8 mouse cellular contexts compared by ENCODE assay signal in the genomic region with DNA sequence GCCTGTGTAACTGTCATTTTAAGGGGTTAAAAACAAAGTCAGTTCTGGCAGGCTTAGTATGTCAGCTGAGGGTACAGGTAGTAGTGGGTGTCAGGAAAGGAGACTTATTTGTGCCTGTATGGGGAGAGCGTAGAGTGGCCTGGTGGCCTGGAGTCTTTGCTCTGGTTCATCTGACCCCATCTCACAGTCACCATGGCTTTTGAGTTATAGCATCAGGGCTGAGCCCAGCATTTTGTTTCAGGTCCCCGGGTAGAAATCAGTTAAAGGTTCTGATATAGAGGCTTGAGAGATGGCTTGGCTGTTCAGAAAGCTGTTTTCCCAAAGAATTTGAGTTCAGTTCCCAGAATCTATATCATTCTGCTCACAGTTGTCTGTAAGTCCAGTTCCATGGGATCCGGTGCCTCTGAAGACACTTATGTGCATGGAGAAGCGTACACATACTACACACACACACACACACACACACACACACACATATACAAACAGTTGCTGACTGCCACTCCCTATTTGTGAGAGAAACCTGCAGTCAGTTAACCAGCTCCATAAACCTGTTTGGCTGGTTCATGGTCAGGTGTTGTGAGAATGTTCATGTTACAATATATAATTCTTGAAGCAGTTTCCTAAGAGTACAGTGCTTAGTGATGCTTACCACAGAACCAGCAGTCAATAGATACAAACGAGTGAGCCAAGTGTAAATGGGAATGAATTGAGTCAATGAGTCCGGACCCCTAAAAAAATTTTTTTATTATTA. TPM values are rescaled to one million over a fixed set of nuclear protein-coding genes. Genes with fewer than 3 reads are reported as not detected.
DNase-seq lines count a peak whose midpoint lies in the region; ATAC-seq and TF ChIP-seq lines count a peak whose summit lies in the region.

No protein-coding gene starts in this region.

- TF ChIP-seq CTCF in liver, embryonic 14.5 days (IDR thresholded peaks at IDR 0.05; ENCODE audit: low read depth) = no peak

- H3K9ac ChIP-seq in hindbrain, embryonic 12.5 days = peak overlapping the region; percentile 49
- H3K9ac ChIP-seq in liver, embryonic 14.5 days (replicated peaks) = peak overlapping the region; percentile 91

- ATAC-seq in hindbrain, embryonic 12.5 days (ENCODE audit: low FRiP score) = peak; percentile 55
- peak; percentile 6; the same call in 1 of the 2 replicates for ATAC-seq in liver, embryonic 14.5 days (ENCODE audit: insufficient read depth)

- H3K9me3 ChIP-seq in hindbrain, embryonic 12.5 days (replicated peaks) = no peaks in the 10 kb centered on the region
- no peaks in the 10 kb centered on the region for H3K9me3 ChIP-seq in liver, embryonic 14.5 days (ENCODE audit: control insufficient read depth, low read length)

- H3K36me3 ChIP-seq in hindbrain, embryonic 12.5 days = no peaks in the 10 kb centered on the region
- no peaks in the 10 kb centered on the region for H3K36me3 ChIP-seq in liver, embryonic 14.5 days (replicated peaks; ENCODE audit: control insufficient read depth, insufficient read depth, low read depth)

- peaks cover 24% of the 10 kb centered on the region for H3K4me1 ChIP-seq in hindbrain, embryonic 12.5 days
- peaks cover 9 to 23% of the 10 kb centered on the region in 2 experiments for H3K4me1 ChIP-seq in liver, embryonic 14.5 days (replicated peaks; ENCODE audit: control insufficient read depth in 2 of 2, insufficient read depth in 2 of 2, low read length in 1 of 2)

- H3K27ac ChIP-seq in hindbrain, embryonic 12.5 days = peak overlapping the region; percentile 52; the same call in 1 of the 2 replicates
- H3K27ac ChIP-seq in liver, embryonic 14.5 days = peak overlapping the region; percentile 70

- WGBS in hindbrain, embryonic 12.5 days = 59% methylated on average over 6 of the region's 6 CpGs
- 51% methylated on average over 6 of the region's 6 CpGs for WGBS in liver, embryonic 14.5 days (ENCODE audit: insufficient replicate concordance)

- no peaks in the 10 kb centered on the region for H3K27me3 ChIP-seq in hindbrain, embryonic 12.5 days
- H3K27me3 ChIP-seq in liver, embryonic 14.5 days (ENCODE audit: control insufficient read depth, insufficient read depth, low read length) = no peaks in the 10 kb centered on the region

- peak; percentile 53 for DNase-seq in 416B (ENCODE audit: low read depth)
- peak; percentile 15 for DNase-seq in Muller cell, postnatal 12 days (ENCODE audit: inconsistent ontology term)
- DNase-seq in liver, embryonic 14.5 days (ENCODE audit: low read depth in 3 of 3, low spot score in 3 of 3) = no peak
- no peak for DNase-seq in right cerebral cortex, postnatal 4 days
- DNase-seq in thymus, postnatal 36 days = no peak
- no peak for DNase-seq in cerebellum, postnatal 4 days (ENCODE audit: low spot score in 2 of 2)
- no peak for DNase-seq in frontal cortex, postnatal 36 days (ENCODE audit: low spot score in 2 of 2)

- H3K4me2 ChIP-seq in hindbrain, embryonic 12.5 days (replicated peaks) = peak overlapping the region; percentile 73
- peak overlapping the region; percentile 84 for H3K4me2 ChIP-seq in liver, embryonic 14.5 days (ENCODE audit: low read depth)

- no peak for TF ChIP-seq EP300 in liver, embryonic 14.5 days (IDR thresholded peaks at IDR 0.05; ENCODE audit: low read depth)

- peak overlapping the region; percentile 90 for H3K4me3 ChIP-seq in hindbrain, embryonic 12.5 days
- peak overlapping the region; percentile 72 to 74 for H3K4me3 ChIP-seq in liver, embryonic 14.5 days (ENCODE audit: insufficient read depth in 1 of 2, low read depth in 2 of 2, low read length in 2 of 2)

RNA-seq across cellular contexts. Expression of a gene that starts 0.5 kb away (rescaled TPM):
- 72.5 and 76.9 TPM in 2 replicates for polyA plus RNA-seq in hindbrain, embryonic 12.5 days (2016; fragmentation: Nextera tagmentation; extraction: Ambion mirVana)
- polyA plus RNA-seq in liver, embryonic 14.5 days (2012; rRNA removed) = 26.1 and 27.4 TPM in 2 replicates
- 57.7 and 58.1 TPM in 2 replicates for polyA plus RNA-seq in liver, embryonic 14.5 days (2014; fragmentation: Nextera tagmentation; extraction: Ambion mirVana)

RNA-seq across cellular contexts. Expression of a gene that starts 4.1 kb away (rescaled TPM):
- polyA plus RNA-seq in hindbrain, embryonic 12.5 days (2016; fragmentation: Nextera tagmentation; extraction: Ambion mirVana) = 102 and 105 TPM in 2 replicates
- polyA plus RNA-seq in liver, embryonic 14.5 days (2012; rRNA removed) = 46.2 and 47.9 TPM in 2 replicates
- polyA plus RNA-seq in liver, embryonic 14.5 days (2014; fragmentation: Nextera tagmentation; extraction: Ambion mirVana) = 84.7 and 87.3 TPM in 2 replicates

RNA-seq across cellular contexts. Expression of a gene that starts 30.1 kb away (rescaled TPM):
- polyA plus RNA-seq in hindbrain, embryonic 12.5 days (2016; fragmentation: Nextera tagmentation; extraction: Ambion mirVana) = 6.0 and 6.1 TPM in 2 replicates
- 0.06 and 0.12 TPM in 2 replicates for polyA plus RNA-seq in liver, embryonic 14.5 days (2012; rRNA removed)
- 0.16 and 0.28 TPM in 2 replicates for polyA plus RNA-seq in liver, embryonic 14.5 days (2014; fragmentation: Nextera tagmentation; extraction: Ambion mirVana)

RNA-seq across cellular contexts. Expression of a gene that starts 49.4 kb away (rescaled TPM):
- 0.97 and 1.2 TPM in 2 replicates for polyA plus RNA-seq in hindbrain, embryonic 12.5 days (2016; fragmentation: Nextera tagmentation; extraction: Ambion mirVana)
- polyA plus RNA-seq in liver, embryonic 14.5 days (2012; rRNA removed) = 0.90 and 0.97 TPM in 2 replicates
- polyA plus RNA-seq in liver, embryonic 14.5 days (2014; fragmentation: Nextera tagmentation; extraction: Ambion mirVana) = 0.39 and 0.52 TPM in 2 replicates

Comparison
In these comparisons a context has a peak if more than half of its experiments do, and no peak if none do; other contexts are left out.
1. DNase-seq: peak in 416B (single experiment) and Muller cell, postnatal 12 days (single experiment); none in liver, embryonic 14.5 days (0 of 3), right cerebral cortex, postnatal 4 days (single experiment), thymus, postnatal 36 days (0 of 2), cerebellum, postnatal 4 days (0 of 2) and frontal cortex, postnatal 36 days (0 of 2).